Comparison of ENCODE assay signal across 17 mouse cellular contexts in the genomic region with DNA sequence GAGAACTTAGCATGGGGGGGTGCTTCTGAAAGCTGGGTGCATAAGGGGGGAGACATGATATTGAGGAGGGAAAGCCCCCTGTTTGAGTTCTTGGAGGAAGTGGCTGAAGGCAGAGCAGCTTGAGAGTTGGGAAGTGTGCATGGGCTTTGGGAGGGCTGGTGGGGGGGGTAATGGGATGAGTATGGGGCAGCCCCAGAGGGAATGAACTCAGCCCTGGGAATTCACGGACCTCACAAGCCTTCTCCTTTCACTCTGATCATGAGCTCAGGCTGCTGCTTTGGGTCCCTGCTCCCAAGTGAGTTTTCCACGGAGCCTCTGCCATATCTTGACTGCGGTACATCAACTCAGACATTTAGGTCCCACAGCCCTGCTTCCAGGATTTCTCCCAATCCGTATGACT. TPM values are rescaled to one million over a fixed set of nuclear protein-coding genes. Genes with fewer than 3 reads are reported as not detected.
"Had no signal": no experiment of that assay in that cellular context is flagged by ENCODE, and none has a peak within 500 bp of the region (broad histone marks: within the 10 kb centered on the region; RNA-seq: fewer than 3 reads in every experiment).

No protein-coding gene starts in this region.

- H3K4me1 ChIP-seq: neural tube, embryonic 12.5 days had no signal

- H3K36me3 ChIP-seq: limb, embryonic 10.5 days; liver, embryonic 15.5 days; lung, embryonic 15.5 days; midbrain, embryonic 10.5 days; neural tube, embryonic 12.5 days had no signal

- H3K9me3 ChIP-seq: limb, embryonic 10.5 days; liver, embryonic 15.5 days; lung, embryonic 15.5 days; midbrain, embryonic 10.5 days; neural tube, embryonic 12.5 days had no signal

- H3K27ac ChIP-seq: kidney, postnatal 0 days; layer of hippocampus, adult 2 months; left cerebral cortex, adult 2 months; limb, embryonic 10.5 days; liver, embryonic 15.5 days; lung, embryonic 15.5 days; midbrain, embryonic 10.5 days; neural tube, embryonic 12.5 days; stomach, postnatal 0 days had no signal

- H3K4me2 ChIP-seq: neural tube, embryonic 12.5 days had no signal

- DNase-seq: kidney, adult 11 months; lung, postnatal 14 days; midbrain, embryonic 14.5 days; right cerebral cortex, postnatal 4 days had no signal

- H3K4me3 ChIP-seq: layer of hippocampus, adult 2 months; left cerebral cortex, adult 2 months; limb, embryonic 10.5 days; lung, embryonic 15.5 days; midbrain, embryonic 10.5 days; neural tube, embryonic 12.5 days had no signal

- H3K9ac ChIP-seq: lung, embryonic 15.5 days; neural tube, embryonic 12.5 days had no signal

RNA-seq across cellular contexts. Expression of gene Tnf, which starts 0.6 kb away (rescaled TPM):
- total RNA-seq: layer of hippocampus, adult 2 months; layer of hippocampus, postnatal 25 days; left cerebral cortex, adult 2 months; left cerebral cortex, postnatal 14 days had no signal
- polyA plus RNA-seq: limb, embryonic 10.5 days; lung, embryonic 15.5 days; midbrain, embryonic 10.5 days; midbrain, embryonic 14.5 days; neural tube, embryonic 12.5 days had no signal

RNA-seq across cellular contexts. Expression of gene Lta, which starts 2.7 kb away (rescaled TPM):
- polyA plus RNA-seq: kidney, postnatal 0 days; limb, embryonic 10.5 days; midbrain, embryonic 10.5 days; neural tube, embryonic 12.5 days had no signal

RNA-seq across cellular contexts. Expression of gene Gm16181, which starts 18.2 kb away (rescaled TPM):
- total RNA-seq: layer of hippocampus, adult 2 months; layer of hippocampus, postnatal 25 days; left cerebral cortex, adult 2 months; left cerebral cortex, postnatal 14 days; neutrophil, adult 5-6 weeks had no signal
- polyA plus RNA-seq: limb, embryonic 14.5 days; midbrain, embryonic 14.5 days; neural tube, embryonic 12.5 days had no signal
